Mouse (Mus musculus): ENCODE measurements around the gene Gm3183. TPM values are rescaled to one million over a fixed set of nuclear protein-coding genes. Genes with fewer than 3 reads are reported as not detected.
"Not testable (repeated sequence)": the region's sequence is repeated elsewhere in the genome, so short reads cannot be mapped to it uniquely, and the experiment has no call there.

Gm3183 gene
- not detected in 2 replicates for polyA plus RNA-seq (2014; fragmentation: Nextera tagmentation; extraction: Ambion mirVana)

DNA sequence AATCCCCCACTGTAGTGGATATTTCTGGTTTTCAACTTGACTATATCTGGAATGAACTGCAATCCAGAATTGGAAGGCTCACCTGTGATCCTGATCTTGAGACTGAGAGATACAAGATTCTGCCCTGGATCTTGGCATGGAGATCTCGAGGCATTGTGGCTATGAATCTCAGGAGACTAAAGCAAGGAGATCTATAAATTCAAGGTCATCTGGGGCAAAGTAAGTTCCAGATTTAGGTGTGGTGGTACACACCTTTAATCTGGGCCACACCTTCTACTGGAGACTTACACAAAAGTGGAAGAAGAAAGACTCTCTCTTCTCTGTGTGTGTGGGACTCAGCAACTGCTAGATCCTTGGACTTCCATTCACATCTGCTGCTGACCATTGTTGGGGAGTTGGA, at the start of gene Gm3183:
Gene Gm3183, plus strand, starts transcription at position 301 of the 400 bp plus-strand sequence.
- H3K9ac ChIP-seq; DNase-seq; H3K9me3 ChIP-seq (ENCODE audit: low read depth, low read length); H3K4me3 ChIP-seq (ENCODE audit: low read depth, low read length); H3K4me2 ChIP-seq; ATAC-seq (ENCODE audit: insufficient read depth); H3K4me1 ChIP-seq (ENCODE audit: insufficient read depth); H3K27me3 ChIP-seq (ENCODE audit: insufficient read depth, low read length); H3K36me3 ChIP-seq (ENCODE audit: insufficient read depth); H3K27ac ChIP-seq (ENCODE audit: low read depth): not testable (repeated sequence)
- no CpG with 5 or more reads among the region's 1 CpGs for WGBS

Other genes starting within 250 kb of the Gm3183 start
- not detected in 2 replicates for gene Gm3147, start 249.1 kb upstream of the Gm3183 start, polyA plus RNA-seq (2014; fragmentation: Nextera tagmentation; extraction: Ambion mirVana)
- not detected in 2 replicates for gene Gm6509, start 241.5 kb upstream of the Gm3183 start, polyA plus RNA-seq (2014; fragmentation: Nextera tagmentation; extraction: Ambion mirVana)
- not detected in 2 replicates for gene Gm6205, start 217.1 kb upstream of the Gm3183 start, polyA plus RNA-seq (2014; fragmentation: Nextera tagmentation; extraction: Ambion mirVana)
- not detected in 2 replicates for gene Gm6367, start 123.2 kb downstream of the Gm3183 start, polyA plus RNA-seq (2014; fragmentation: Nextera tagmentation; extraction: Ambion mirVana)
- not detected in 2 replicates for gene Gm7942, start 241.5 kb downstream of the Gm3183 start, polyA plus RNA-seq (2014; fragmentation: Nextera tagmentation; extraction: Ambion mirVana)